Comparison of ENCODE assay signal across 7 mouse cellular contexts in genomic region chr2:4880737-4881349, GRCm38 (mm10). TPM values are rescaled to one million over a fixed set of nuclear protein-coding genes. Genes with fewer than 3 reads are reported as not detected.
DNase-seq lines count a peak whose midpoint lies in the region; ATAC-seq and TF ChIP-seq lines count a peak whose summit lies in the region.

No protein-coding gene starts in this region.

- peak; percentile 7 for ATAC-seq in CD4-positive, CD25-positive, alpha-beta regulatory T cell, adult 4 months
- peak; percentile 33 for ATAC-seq in kidney, embryonic 14.5 days (ENCODE audit: low FRiP score, low TSS enrichment)
- peak; percentile 18 for ATAC-seq in lung, embryonic 16.5 days (ENCODE audit: low read depth)

- intact Hi-C loops in heart, adult 2 months (cut with DNase I) = loop anchor here (5.0 kb wide), 1 partner anchor 164 kb away; the partner anchor contains the start of gene Bend7

- H3K9ac ChIP-seq in heart, adult 2 months (ENCODE audit: low read depth, low read length) = peak overlapping the region; percentile 96
- H3K9ac ChIP-seq in kidney, embryonic 14.5 days (ENCODE audit: low read depth, low read length) = peak overlapping the region; percentile 99
- peak overlapping the region; percentile 99 for H3K9ac ChIP-seq in lung, embryonic 16.5 days (ENCODE audit: low read length)

- no peaks in the 10 kb centered on the region for H3K79me2 ChIP-seq in heart, adult 2 months (replicated peaks; ENCODE audit: control insufficient read depth, insufficient read depth, low read length)

- H3K27ac ChIP-seq in heart, adult 2 months = peak overlapping the region; percentile 98
- peak overlapping the region; percentile 100 for H3K27ac ChIP-seq in kidney, embryonic 14.5 days (ENCODE audit: low read depth, low read length)
- H3K27ac ChIP-seq in lung, embryonic 16.5 days (ENCODE audit: low read length) = peak overlapping the region; percentile 99

- H3K4me1 ChIP-seq in heart, adult 2 months (ENCODE audit: control insufficient read depth, insufficient read depth, low read length) = no peaks in the 10 kb centered on the region; the same call in 1 of the 2 replicates
- H3K4me1 ChIP-seq in kidney, embryonic 14.5 days (ENCODE audit: control insufficient read depth, insufficient read depth, low read length) = peaks cover 18% of the 10 kb centered on the region
- H3K4me1 ChIP-seq in lung, embryonic 16.5 days (replicated peaks; ENCODE audit: control insufficient read depth, insufficient read depth, low read length) = peaks cover 12% of the 10 kb centered on the region

- peak overlapping the region; percentile 88 for H3K4me3 ChIP-seq in heart, adult 2 months
- H3K4me3 ChIP-seq in kidney, embryonic 14.5 days (ENCODE audit: low read length) = peak overlapping the region; percentile 92
- peak overlapping the region; percentile 92 for H3K4me3 ChIP-seq in lung, embryonic 16.5 days (ENCODE audit: low read length)

- TF ChIP-seq EP300 in heart, adult 2 months (IDR thresholded peaks at IDR 0.05; ENCODE audit: insufficient read depth, low read depth, low read length) = no peak

- no peaks in the 10 kb centered on the region for H3K36me3 ChIP-seq in heart, adult 2 months (ENCODE audit: control insufficient read depth, insufficient read depth, low read length)
- H3K36me3 ChIP-seq in kidney, embryonic 14.5 days (ENCODE audit: control insufficient read depth, insufficient read depth, low read length) = peaks cover 10% of the 10 kb centered on the region
- peaks cover 6% of the 10 kb centered on the region for H3K36me3 ChIP-seq in lung, embryonic 16.5 days (ENCODE audit: control insufficient read depth, insufficient read depth, low read length)

- WGBS in heart, adult 2 months = 8% methylated on average over 20 of the region's 20 CpGs
- 3% methylated on average over 20 of the region's 20 CpGs for WGBS in kidney, embryonic 14.5 days
- WGBS in lung, embryonic 16.5 days = 2% methylated on average over 20 of the region's 20 CpGs

- H3K4me2 ChIP-seq in kidney, embryonic 14.5 days (replicated peaks; ENCODE audit: low read depth, low read length) = peak overlapping the region; percentile 68
- peak overlapping the region; percentile 73 for H3K4me2 ChIP-seq in lung, embryonic 16.5 days (ENCODE audit: low read depth, low read length)

- no peak for TF ChIP-seq CTCF in heart, adult 2 months (IDR thresholded peaks at IDR 0.05)

- DNase-seq in 3T3-L1 (ENCODE audit: low read depth, low spot score) = peak; percentile 65
- DNase-seq in cerebellum, adult 8-10 months = peak; percentile 50
- peak in 1 of 2 experiments; percentile 44 for DNase-seq in heart, adult 2 months
- DNase-seq in right cerebral cortex, postnatal 25 days = peak; percentile 35

- no peak for TF ChIP-seq POLR2A in heart, adult 2 months (IDR thresholded peaks at IDR 0.05; ENCODE audit: insufficient read depth, low read depth, low read length)

- H3K27me3 ChIP-seq in heart, adult 2 months (ENCODE audit: control insufficient read depth, insufficient read depth, low read length) = no peaks in the 10 kb centered on the region
- no peaks in the 10 kb centered on the region for H3K27me3 ChIP-seq in kidney, embryonic 14.5 days (ENCODE audit: control insufficient read depth, insufficient read depth, low read length)
- H3K27me3 ChIP-seq in lung, embryonic 16.5 days (ENCODE audit: control insufficient read depth, insufficient read depth, low read depth, low read length) = no peaks in the 10 kb centered on the region

- no peaks in the 10 kb centered on the region for H3K9me3 ChIP-seq in kidney, embryonic 14.5 days (ENCODE audit: control insufficient read depth, low read length)
- H3K9me3 ChIP-seq in lung, embryonic 16.5 days (ENCODE audit: control insufficient read depth, low read length) = no peaks in the 10 kb centered on the region

RNA-seq across cellular contexts. Expression of gene Sephs1, which starts 0.5 kb away (rescaled TPM):
- 10 to 100 TPM; 20.0 to 28.5 TPM for polyA plus RNA-seq in CD4-positive, CD25-positive, alpha-beta regulatory T cell, adult 4 months (2017; shearing (Covaris generic))
- 10 to 100 TPM; 12.2 to 12.8 TPM for total RNA-seq in heart, adult 2 months (2021)
- polyA plus RNA-seq in heart, adult 2 months (2012; rRNA removed) = 8.6 and 14.6 TPM in 2 replicates
- polyA plus RNA-seq in kidney, embryonic 14.5 days (2014; fragmentation: Nextera tagmentation; extraction: Ambion mirVana) = 47.3 and 122 TPM in 2 replicates
- polyA plus RNA-seq in lung, embryonic 16.5 days (2015; fragmentation: Nextera tagmentation; extraction: Ambion mirVana) = 85.6 and 89.5 TPM in 2 replicates

RNA-seq across cellular contexts. Expression of gene Phyh, which starts 38.0 kb away (rescaled TPM):
- 10 to 100 TPM; 90.7 to 95.2 TPM for polyA plus RNA-seq in CD4-positive, CD25-positive, alpha-beta regulatory T cell, adult 4 months (2017; shearing (Covaris generic))
- total RNA-seq in heart, adult 2 months (2021) = 100 to 1,000 TPM; 743 to 904 TPM
- polyA plus RNA-seq in heart, adult 2 months (2012; rRNA removed) = 620 and 892 TPM in 2 replicates
- 36.8 and 43.4 TPM in 2 replicates for polyA plus RNA-seq in kidney, embryonic 14.5 days (2014; fragmentation: Nextera tagmentation; extraction: Ambion mirVana)
- 91.9 and 96.2 TPM in 2 replicates for polyA plus RNA-seq in lung, embryonic 16.5 days (2015; fragmentation: Nextera tagmentation; extraction: Ambion mirVana)
